Mouse (Mus musculus): ENCODE results near the gene Nup214.

Nup214 gene

GRCm38 (mm10) chr2:31974141-31974808 is at the start of gene Nup214:
Nup214 (plus strand) TSS chr2:31974436.
- DNase-seq (ENCODE audit: low spot score in 2 of 2), result peak; percentile 99

GRCm38 (mm10) chr2:31924811-31925210 is 49.4 kb upstream of the Nup214 start:
- DNase-seq (ENCODE audit: low spot score in 2 of 2), result no peak

DNA sequence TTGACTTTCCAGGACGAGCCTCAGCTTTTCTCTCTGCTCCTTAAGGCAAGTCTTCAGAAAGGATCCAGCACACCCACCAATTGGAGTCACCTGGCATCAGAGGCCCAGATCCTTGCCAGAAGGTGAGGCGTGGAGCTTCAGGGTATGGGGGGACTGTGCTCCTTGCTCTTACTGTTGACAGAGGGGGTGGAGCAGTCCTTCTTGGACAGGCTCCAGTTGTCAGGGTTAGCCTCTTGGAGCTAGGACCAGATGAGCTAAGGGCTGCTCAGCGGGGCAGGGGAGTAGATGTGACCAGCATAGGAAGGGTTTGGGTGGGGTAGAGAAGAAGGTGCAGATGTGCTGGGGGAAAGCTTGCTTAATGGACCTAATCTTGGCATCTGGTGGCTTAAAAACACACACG is 48.3 kb upstream of the Nup214 start:
- DNase-seq (ENCODE audit: low spot score in 2 of 2), result no peak

DNA sequence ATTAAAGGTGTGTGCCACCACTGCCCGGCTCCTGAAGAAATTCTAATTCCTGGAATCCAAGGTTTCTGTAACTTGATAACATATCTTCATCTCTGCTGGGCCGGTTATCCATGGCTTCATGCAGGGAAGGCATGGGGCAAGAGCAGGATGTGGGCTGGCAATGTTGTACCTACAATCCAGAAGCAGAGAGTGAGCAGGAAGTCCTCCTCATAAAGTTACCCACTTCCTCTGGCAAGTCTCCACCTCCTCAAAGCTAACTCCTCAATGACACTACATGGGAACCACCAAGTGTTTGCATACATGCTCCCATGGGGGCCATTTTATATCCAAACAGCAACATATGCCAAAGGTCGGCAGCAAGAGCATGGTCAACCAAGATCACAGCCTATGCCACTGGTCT is 44.6 kb upstream of the Nup214 start:
- no peak for DNase-seq (ENCODE audit: low spot score in 2 of 2)

DNA sequence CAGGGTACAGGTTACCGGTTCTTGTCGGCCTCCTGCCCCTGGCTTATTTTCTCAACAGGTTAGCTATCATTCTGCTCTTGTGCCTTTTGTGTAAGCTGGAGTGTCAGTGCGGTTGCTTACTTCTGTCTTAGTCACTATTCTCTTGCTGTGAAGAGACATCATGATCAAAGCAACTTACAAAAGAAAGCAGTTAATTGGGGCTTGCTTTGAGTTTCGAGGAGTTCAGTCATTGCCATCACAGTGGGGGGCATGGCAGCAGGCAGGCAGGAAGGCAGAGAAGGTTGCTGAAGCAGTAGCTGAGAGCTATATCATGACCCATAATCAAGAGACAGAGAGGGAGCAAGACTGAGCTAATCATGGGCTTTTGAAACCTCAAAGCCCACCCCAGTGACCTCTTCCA is 39.7 kb upstream of the Nup214 start:
- no peak for DNase-seq (ENCODE audit: low spot score in 2 of 2)

GRCm38 (mm10) chr2:31935054-31935453 is 39.2 kb upstream of the Nup214 start:
- no peak for DNase-seq (ENCODE audit: low spot score in 2 of 2)

- no peak for DNase-seq (ENCODE audit: low spot score in 2 of 2)
Measured at GRCm38 (mm10) chr2:31938298-31938697, 35.9 kb upstream of the Nup214 start.

- no peak for DNase-seq (ENCODE audit: low spot score in 2 of 2)
Measured at GRCm38 (mm10) chr2:31943011-31943410, 31.2 kb upstream of the Nup214 start.

DNA sequence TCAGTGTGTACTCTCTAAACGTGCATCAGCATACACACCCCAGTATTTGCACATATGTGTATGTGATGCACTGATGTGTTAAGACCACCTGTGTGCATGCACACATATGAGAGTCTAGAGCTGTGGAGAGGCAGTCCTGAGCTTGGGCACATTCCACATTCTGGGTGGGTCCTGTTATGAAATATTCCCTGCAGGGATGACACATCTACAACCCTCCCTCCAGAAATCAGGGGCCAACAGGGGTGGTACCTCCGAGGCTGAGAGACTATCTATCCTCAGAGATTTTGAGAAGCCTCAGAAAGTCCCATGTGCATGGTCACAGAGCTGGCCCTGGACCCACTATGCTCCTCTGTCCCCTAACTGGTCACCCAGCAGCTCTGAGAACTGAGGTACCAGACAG is 28.7 kb upstream of the Nup214 start:
- no peak for DNase-seq (ENCODE audit: low spot score in 2 of 2)

- DNase-seq (ENCODE audit: low spot score in 2 of 2), result no peak
Measured at GRCm38 (mm10) chr2:31948392-31948791, 25.8 kb upstream of the Nup214 start.

GRCm38 (mm10) chr2:31948801-31949200 is 25.4 kb upstream of the Nup214 start:
- DNase-seq (ENCODE audit: low spot score in 2 of 2), result no peak

DNA sequence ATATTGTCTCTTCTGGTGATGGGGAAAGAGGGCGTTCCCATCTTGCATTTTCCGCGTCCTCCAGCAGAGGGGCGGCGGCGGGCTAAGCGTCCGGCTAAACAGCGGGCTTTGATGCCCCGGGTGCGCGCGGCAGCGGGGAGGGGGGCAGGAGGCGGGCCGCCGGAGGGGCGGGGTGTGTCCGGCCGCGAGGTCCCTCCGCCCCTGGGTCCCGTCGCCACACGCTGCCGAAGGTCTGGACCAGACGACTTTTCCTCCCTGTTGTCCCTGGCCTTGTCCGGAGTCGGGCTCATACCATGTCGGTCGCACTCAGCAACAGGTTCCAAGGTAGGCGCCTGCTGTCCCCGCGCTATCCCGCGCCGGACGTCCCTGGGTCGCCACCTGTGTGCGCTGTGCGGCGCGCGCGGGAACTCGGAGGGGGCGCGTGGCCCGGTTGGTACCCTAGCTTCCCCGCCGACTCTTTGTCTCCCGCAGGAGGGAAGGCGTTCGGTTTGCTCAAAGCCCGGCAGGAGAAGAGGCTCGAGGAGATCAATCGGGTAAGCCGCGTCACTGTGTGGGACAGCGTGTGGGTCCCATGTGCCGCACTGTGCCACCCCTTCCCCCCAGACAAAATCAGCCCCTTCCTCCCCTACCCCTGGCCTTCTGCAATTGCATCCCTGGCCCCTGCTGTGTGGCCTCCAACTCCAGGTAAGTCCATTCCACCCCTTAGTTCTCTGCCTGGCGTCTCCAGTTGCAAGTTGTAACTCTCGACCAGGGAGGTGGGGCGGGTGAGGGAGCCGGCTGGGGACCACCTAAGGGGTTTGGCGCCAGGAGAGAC is 24.0 kb upstream of the Nup214 start, which contains the start of gene Aif1l:
Gene Aif1l, plus strand, starts transcription at position 82 of the 814 bp plus-strand sequence.
- DNase-seq (ENCODE audit: low spot score in 2 of 2), result no peak

DNA sequence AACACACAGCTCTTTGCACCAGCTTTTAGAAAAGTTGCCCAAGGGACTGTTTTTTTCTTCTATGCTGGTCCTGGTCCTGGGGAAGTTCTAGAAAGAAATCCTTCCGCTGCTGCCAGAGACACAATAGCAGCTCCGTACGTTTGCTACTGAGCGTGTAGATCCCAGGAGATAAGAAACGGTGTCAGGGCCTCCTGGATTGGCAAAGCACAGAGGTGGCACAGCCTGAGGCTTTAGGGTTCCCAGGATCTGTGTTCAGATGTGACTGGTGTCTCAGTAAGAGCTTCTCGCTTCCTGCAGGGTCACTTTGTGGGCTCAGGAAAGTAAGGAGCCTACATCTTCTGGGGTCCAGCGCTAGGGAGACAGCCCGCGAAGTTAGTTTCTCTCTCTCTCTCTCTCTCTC is 23.3 kb upstream of the Nup214 start:
- no peak for DNase-seq (ENCODE audit: low spot score in 2 of 2)

GRCm38 (mm10) chr2:31952236-31952635 is 22.0 kb upstream of the Nup214 start:
- DNase-seq (ENCODE audit: low spot score in 2 of 2), result no peak

GRCm38 (mm10) chr2:31952725-31953124 is 21.5 kb upstream of the Nup214 start:
- DNase-seq (ENCODE audit: low spot score in 2 of 2), result no peak

DNA sequence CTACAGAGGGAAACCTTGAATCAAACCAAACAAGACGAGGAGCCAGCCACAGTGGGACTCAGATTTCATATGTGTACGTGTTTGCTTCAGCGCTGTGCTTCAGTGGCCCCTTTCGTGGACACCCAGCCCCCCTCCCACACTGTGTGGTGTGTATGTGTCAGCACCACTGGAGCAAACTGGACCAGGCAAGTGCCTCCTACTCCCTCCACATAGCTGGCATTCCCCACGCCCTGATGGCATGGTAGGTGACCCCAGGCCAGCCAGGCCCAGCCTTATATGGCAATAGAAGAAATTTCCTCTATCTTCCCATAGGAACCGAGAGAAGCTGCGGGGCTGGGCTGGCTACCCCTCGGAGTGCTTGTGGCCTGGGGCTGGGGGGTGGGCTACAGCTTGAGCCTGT is 20.5 kb upstream of the Nup214 start:
- DNase-seq (ENCODE audit: low spot score in 2 of 2), result no peak

DNA sequence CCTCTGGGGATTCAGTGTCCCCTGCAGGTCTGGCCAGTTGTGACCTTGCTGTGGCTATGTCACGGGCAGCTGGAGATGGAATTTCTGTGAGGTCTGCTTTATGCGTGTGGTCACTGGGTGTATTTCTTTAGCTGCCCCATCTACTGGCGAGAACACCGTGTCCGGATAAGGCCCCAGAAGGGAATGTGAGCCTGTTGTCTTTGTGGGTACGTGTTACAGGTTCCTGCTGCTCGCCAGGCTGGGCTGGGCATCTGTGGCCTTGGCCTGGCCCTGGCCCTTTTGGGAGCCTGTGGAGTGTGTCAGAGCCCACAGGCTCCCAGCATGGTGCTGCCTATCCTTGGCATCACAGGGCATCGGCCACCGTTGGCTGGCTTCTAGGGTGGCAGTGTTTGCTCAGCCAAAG is 19.5 kb upstream of the Nup214 start:
- no peak for DNase-seq (ENCODE audit: low spot score in 2 of 2)

- DNase-seq (ENCODE audit: low spot score in 2 of 2), result no peak
Measured at GRCm38 (mm10) chr2:31955686-31956085, 18.6 kb upstream of the Nup214 start.

DNA sequence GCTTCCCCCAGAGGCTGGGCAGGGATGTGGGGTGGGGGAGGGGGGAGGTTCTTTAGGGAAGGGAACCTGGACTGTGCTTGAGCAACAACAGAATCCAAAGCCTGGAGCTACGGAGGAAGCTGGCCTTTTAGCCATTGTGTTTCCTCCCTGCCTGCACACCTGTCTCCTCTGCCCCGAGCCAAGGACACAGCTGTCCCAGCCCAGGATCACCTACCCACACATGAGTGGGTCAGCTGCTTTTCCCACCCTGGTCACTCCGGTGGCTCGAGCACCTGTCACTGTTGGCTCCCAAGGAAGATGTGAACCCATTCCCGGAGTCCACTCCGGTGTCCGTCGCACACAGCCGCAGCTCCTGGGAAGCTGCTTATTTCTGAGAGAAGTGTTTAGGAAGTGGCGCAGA is 17.0 kb upstream of the Nup214 start:
- no peak for DNase-seq (ENCODE audit: low spot score in 2 of 2)

- DNase-seq (ENCODE audit: low spot score in 2 of 2), result no peak
Measured at GRCm38 (mm10) chr2:31960986-31961385, 13.2 kb upstream of the Nup214 start.

GRCm38 (mm10) chr2:31961791-31962222 is 12.4 kb upstream of the Nup214 start:
- DNase-seq (ENCODE audit: low spot score in 2 of 2), result no peak

DNA sequence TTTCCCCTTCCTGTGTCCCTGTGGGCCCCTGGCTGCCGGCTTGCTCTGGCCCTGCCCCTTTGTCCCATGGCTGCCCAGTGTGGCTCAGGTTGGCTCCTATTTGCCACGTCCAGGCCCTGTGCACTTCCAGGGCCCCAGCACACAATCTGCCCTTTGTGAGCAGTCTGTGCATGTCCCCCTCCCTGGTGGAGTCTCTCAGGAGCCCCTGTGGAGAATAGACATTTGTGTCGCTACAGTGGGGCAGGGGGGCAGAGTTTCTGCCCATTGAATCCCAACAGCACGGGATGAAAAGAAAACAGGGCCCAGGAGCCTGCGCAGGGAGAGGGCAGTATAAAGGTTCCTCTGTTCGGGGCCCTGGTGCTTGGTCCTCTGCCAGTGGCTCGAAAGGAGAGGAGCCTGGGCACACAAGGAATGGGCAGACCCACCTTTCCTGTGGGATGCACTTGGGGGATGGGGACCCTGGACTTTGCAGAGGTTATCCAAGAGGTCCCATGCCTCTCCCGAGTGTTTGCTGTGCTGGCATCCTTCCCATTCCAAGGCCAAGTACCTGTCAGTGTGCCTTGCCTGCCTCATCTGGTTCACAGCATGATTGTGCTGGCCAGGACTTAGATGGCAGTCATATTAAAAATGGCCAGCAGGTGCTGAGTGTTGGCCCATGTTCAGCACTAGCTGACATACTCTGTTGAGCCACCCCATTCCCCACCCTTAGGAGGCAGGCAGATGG is 11.6 kb upstream of the Nup214 start:
- no peak for DNase-seq (ENCODE audit: low spot score in 2 of 2)

- DNase-seq (ENCODE audit: low spot score in 2 of 2), result no peak
Measured at GRCm38 (mm10) chr2:31963491-31963890, 10.7 kb upstream of the Nup214 start.

Data from spleen, postnatal 36 days (tissue).